Mouse (Mus musculus) spleen, embryonic (tissue): ENCODE results near the gene Rfx4.

Experiments
- CTCF ChIA-PET: fragments of 350-600 bp; sonication (Branson Sonifier 250); formaldehyde crosslinking; loops from one replicate; lab custom pipeline; 2022; lab: Charles Lee

Gene Rfx4

GRCm38 (mm10) chr10:84755786-84756203 lies at the start of gene Rfx4:
Gene Rfx4 (plus strand): TSS chr10:84756062.
- CTCF ChIA-PET: no interaction called here

- CTCF ChIA-PET: no interaction called here
Observed at GRCm38 (mm10) chr10:84706543-84706942, 49.3 kb upstream of the Rfx4 start.

GRCm38 (mm10) chr10:84707226-84707625 lies 48.6 kb upstream of the Rfx4 start:
- CTCF ChIA-PET: interaction anchor here (0.7 kb wide), 1 partner anchor 336 kb away, joined by 19 read pairs; no protein-coding TSS in a partner anchor

DNA sequence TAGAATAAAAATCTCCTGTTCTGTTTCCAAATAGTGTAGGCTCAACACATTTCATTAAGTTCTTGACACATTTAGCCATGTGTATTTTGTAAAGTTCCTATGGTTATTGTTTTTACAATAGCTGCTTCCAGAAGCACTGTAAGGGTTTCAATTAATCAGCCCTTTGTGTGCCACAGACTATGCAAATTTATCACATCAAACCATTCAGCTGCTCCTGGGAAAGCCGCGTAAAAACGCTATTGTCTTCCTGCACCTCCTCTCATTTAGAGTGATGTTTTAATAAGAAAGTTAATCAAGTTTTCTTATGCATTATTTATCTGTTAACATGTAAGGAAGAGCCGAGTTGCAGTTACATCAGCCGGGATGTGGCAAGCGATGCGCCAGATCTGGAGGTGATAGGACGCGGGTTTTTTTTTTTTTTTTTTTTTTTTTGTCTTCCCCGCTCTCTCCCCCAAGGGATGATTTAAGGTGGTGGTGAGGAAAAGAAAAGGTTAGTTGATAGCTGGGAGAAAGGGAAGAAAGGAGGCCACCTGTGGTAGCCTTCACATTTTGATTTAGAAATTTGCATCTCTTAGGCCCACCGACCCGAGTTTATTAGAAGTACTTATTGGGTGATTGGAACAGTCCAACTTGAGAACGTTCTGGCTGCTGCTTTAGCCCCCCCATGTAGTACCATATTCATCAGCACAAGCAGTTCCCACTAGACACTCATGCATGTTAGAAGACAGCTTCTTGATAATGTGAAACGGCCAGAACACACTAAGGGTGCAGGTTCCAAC lies 47.9 kb upstream of the Rfx4 start:
- CTCF ChIA-PET: interaction anchor here (0.6 to 0.7 kb wide), 2 partner anchors 10 to 336 kb away, joined by 4 to 19 read pairs; no protein-coding TSS in a partner anchor

DNA sequence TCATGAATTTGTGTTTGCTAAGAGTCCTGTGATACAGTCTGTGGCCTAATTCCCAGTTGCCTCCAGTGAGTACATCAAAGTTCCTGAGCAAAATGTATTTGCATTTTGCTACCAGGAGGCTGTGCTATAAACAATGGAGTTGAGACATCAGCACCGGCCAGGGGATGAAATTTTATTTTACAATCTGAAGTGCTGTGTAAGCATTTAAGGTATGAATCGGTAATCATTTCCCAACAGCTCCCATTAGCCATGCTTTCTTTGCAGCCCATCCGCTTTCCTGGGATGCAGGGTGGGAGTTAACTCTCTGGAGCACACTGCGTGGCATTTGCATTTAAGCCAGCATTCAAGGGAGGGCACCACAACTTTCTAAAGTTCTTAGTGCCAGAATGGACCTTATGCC lies 45.7 kb upstream of the Rfx4 start:
- CTCF ChIA-PET: no interaction called here

DNA sequence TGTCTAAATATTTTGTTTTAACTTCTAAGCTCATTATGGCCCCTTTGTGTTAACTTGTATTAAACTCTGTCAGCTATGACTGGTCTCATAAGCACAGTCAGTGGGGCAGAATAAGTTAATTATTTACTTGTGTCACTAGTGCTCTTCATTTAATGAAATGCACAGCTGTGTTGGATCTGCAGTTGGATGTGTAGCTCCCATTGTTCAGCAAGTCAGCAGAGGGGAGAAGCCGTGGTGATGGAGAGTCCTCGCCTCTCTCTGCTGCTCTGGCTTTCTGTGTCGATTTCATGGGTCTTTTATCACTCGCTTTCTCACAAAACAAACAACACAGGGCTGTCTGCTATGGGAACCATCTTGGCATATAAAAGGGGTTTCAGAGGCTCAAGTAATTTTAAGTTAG lies 45.0 kb upstream of the Rfx4 start:
- CTCF ChIA-PET: interaction anchor here (0.7 kb wide), 1 partner anchor 20 kb away, joined by 3 read pairs; no protein-coding TSS in a partner anchor

DNA sequence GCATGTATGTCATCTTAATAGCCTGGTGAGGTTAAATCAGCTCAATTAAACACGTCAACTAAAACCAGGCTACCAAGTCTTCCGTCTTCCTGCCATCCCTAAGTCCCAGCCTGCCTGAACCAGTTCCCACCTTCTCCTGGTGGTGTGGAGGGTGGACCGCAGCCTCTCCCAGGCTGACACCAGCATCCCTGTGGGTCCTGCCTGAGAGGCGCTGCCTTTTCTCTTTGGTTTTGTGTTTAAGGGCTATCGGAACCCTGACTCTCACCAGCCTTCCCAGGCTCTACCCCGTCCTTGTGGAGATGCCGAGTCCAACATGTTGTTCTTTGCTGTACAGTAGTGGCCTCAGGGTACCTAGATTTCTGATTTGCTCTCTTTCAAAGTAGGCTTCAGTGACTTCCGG lies 44.4 kb upstream of the Rfx4 start:
- CTCF ChIA-PET: interaction anchor here (0.7 kb wide), 1 partner anchor 19 kb away, joined by 3 read pairs; no protein-coding TSS in a partner anchor

DNA sequence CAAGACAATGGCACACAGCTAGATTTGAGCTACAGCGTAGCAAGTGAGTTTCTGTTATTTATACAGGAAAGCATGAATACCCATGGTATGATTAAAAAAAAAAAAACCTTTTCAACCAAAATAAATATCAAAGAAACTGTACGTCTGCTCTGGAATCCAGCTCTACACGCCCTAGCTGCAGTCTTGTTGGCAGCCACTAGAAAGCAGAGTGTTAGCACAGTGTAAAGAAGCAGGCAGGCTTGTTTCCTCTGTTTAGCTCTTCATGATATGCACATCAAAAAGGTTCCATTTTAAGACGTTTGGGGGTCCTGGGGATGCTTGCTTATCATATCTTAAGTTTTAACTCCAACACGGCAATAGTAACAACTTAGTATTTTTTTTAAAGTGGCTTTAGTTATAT lies 43.9 kb upstream of the Rfx4 start:
- CTCF ChIA-PET: no interaction called here

DNA sequence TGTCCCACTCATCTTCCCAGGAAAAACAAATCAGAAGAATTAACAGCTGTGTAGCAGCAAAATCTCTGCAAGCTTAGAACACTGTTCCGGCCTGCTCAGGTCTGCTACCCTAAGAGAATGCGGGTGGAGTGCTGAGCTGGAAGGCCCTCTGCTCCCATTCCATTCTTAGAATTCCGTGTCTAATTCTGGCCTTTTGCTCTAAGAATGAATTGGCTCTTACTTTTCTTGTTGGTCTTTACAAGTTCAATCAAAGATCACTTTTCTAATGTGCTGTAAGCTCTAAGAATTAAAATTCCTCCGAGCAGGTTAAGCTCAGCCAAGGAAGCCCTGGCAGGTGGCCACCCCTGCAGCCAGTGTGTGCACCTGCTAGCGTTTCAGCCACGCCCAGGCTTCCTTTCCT lies 43.3 kb upstream of the Rfx4 start:
- CTCF ChIA-PET: interaction anchor here (0.6 kb wide), 1 partner anchor 395 kb away, joined by 3 read pairs; no protein-coding TSS in a partner anchor

GRCm38 (mm10) chr10:84713043-84713442 lies 42.8 kb upstream of the Rfx4 start:
- CTCF ChIA-PET: no interaction called here

DNA sequence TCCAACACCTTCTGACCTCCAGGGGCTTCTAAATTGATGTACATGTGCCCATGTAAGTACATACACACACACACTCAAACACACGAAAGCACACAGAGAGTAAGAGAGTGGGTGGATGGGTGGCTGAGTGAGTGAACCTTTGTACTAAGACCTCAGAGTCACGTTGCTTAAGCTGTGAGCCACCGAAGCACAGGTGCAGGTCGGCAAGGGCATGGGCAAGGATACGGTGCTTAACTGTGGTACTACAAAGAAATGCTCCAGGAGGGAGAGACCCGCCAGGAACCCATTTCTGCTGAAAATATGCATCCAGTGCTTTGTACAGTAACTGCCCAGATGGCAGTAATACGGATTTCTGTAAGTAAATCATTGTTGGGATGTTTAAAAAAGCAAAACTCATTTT lies 40.2 kb upstream of the Rfx4 start:
- CTCF ChIA-PET: no interaction called here

DNA sequence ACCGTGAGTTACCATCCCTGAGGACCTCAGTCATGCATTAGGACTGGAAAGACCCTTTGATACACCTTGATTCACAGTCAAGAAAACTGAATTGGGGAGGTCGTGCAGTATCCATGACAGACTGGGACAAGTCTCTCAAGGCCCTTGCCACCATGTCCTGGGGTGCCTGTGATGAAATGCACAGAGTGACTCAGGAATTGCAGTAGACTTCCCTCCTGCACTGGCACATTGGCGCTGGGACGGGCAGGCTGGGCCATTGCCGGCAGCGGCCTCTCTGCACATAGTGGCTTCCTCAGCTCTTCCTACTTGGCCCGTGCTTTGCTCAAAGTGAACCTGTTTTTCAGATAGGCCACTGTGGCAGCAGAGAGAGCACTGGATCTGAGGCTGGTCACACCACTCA lies 39.3 kb upstream of the Rfx4 start:
- CTCF ChIA-PET: no interaction called here

GRCm38 (mm10) chr10:84722711-84723110 lies 33.2 kb upstream of the Rfx4 start:
- CTCF ChIA-PET: interaction anchor here (0.5 kb wide), 1 partner anchor 54 kb away, joined by 3 read pairs; no protein-coding TSS in a partner anchor

- CTCF ChIA-PET: no interaction called here
Observed at GRCm38 (mm10) chr10:84727005-84727404, 28.9 kb upstream of the Rfx4 start.

- CTCF ChIA-PET: interaction anchor here (0.7 kb wide), 1 partner anchor 1827 kb away, joined by 3 read pairs; no protein-coding TSS in a partner anchor
Observed at GRCm38 (mm10) chr10:84727760-84728159, 28.1 kb upstream of the Rfx4 start.

DNA sequence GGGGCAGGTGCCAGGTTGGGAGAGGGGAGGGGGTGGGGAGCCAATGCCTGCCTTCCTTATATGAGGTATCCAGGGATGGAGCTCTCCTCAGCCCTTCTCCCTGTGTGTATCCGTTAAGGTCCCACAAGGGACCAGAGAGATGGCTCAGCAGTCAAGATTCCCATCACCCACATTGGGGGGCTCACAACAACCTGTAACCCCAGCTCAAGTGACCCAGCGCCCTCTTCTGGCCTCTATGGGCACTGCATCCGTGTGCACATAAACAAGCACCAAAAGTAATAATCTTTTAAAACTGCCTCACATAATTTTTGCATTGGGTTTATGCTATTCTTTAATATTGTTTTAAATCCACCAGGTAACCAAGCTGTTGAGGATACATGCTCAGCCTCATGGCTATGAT lies 25.8 kb upstream of the Rfx4 start:
- CTCF ChIA-PET: no interaction called here

DNA sequence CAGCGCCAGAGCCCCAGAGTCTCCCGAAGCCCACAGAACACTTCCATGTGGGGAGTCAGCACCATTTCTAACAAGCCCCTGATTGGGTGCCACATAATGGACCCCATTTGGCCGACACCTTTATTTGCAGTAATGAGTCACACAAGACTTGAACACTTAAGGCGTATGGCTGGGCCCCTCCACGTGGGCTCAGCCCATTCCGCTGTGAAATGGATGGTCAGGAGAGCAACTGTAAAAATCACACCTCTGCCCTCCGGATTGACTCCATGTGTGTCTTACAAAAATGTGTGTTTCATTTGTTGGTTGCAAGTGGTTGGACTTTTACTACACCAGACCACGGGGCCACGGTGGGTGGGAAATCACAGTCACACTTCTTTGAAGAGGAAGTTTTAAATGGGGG lies 24.9 kb upstream of the Rfx4 start:
- CTCF ChIA-PET: interaction anchor here (0.6 kb wide), 2 partner anchors 20 to 85 kb away, joined by 3 read pairs; no protein-coding TSS in a partner anchor

GRCm38 (mm10) chr10:84733511-84733910 lies 22.4 kb upstream of the Rfx4 start:
- CTCF ChIA-PET: no interaction called here

DNA sequence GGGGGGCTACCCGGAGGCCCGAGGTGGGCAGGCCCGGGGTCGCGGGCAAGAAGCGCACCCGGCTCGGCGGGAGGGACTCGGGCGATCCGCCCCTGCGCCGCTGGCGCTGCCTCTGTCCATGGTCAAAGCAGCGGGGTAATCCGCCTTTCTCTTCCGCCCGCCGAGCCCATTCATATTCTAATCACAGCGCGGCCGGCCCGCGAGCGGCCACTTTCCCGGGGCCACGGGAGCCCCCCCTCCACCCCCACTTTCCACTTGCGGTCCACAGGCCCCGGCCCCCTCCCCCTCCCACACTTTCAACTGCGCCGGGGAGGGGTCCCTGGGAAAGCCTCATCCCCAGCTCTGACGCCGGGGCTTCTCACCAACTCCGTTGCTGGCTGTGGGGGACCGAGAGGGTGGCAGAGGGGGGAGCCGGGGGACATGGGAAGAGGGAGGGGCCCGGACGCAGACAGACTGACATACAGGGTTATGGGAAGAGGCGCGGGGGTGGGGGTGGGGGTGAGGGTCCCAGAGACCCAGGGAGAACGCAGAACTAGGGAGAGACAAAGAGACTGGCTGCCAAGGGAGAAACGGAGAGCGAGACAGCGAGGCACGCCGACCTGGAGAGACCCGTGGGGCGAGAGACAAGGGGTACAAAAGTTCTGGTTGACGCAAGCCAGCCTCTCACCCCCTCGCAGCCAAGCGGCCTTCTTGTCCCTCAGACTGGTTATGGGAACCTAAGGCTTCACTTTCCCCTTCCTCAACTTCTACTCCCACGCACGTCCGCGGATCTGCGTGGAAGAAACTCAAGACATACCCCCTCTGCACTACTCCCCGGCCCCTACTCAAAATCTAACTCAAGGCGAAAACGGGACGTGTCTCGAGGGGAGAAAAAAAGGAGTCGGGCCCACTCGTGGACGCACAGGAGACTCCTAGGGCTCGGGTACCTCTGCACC lies 744 bp upstream of the Rfx4 start:
- CTCF ChIA-PET: no interaction called here

- CTCF ChIA-PET: no interaction called here
Observed at GRCm38 (mm10) chr10:84756435-84757095, 703 bp downstream of the Rfx4 start.

- CTCF ChIA-PET: no interaction called here
Observed at GRCm38 (mm10) chr10:84757426-84758199, 1.8 kb downstream of the Rfx4 start.
